Mouse (Mus musculus) 3T3-L1 (cell line): ENCODE measurements around the gene Fcamr.

Experiments
- DNase-seq: peaks from one replicate; pipeline ENCODE4 v3.0.0-alpha.2; 2015; ENCODE audit warnings: low read depth, low spot score

Gene Fcamr

DNA sequence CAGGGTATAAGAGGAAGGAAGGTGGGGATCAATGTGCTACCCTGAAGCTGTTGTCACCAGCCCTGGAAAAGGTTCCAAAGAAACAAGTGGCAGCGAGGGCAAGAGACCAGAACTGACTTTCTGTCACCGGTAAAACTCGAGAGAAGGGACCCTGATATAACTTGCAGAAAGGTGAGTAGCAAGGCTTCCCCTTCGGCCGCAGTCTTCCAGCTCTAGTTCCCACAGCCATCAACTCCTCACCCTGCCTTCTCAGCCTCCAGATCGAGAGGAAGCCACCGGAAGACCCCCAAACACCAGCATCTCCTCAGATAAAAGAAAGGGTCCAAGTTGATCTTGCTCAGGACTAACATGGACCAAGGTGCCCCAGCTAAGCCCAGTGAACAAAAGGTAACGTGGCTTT lies at the start of gene Fcamr:
Fcamr (plus strand) TSS at position 301 of the 400 bp plus-strand sequence.
- no peak for DNase-seq

GRCm38 (mm10) chr1:130759689-130760088 lies 41.0 kb upstream of the Fcamr start:
- DNase-seq, result no peak

GRCm38 (mm10) chr1:130761597-130761996 lies 39.1 kb upstream of the Fcamr start:
- DNase-seq, result no peak

- no peak for DNase-seq
Observed at GRCm38 (mm10) chr1:130762045-130762760, 38.5 kb upstream of the Fcamr start.

DNA sequence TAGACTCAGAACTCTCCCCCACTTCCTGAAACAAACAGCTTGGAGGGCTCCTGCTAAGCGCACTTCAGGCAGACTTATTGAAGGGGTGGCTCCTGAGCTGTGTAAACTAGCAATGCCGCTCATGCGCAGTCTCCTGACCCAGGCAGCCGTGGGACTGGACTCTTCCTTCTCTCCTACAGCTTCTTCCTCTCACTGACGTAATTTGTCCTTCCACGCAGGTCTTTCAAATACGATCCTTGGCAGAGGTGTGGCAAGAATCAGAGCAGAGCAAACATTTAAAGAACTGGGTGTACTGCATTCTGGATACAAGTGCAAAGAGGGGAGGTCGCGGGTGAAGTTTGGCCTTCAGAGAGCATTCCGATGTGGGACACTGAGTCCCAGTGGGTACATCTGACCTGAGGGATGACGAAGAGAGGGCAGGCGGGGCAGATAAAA lies 36.7 kb upstream of the Fcamr start:
- DNase-seq, result no peak

- peak; percentile 30 for DNase-seq
Observed at GRCm38 (mm10) chr1:130767066-130767465, 33.6 kb upstream of the Fcamr start.

DNA sequence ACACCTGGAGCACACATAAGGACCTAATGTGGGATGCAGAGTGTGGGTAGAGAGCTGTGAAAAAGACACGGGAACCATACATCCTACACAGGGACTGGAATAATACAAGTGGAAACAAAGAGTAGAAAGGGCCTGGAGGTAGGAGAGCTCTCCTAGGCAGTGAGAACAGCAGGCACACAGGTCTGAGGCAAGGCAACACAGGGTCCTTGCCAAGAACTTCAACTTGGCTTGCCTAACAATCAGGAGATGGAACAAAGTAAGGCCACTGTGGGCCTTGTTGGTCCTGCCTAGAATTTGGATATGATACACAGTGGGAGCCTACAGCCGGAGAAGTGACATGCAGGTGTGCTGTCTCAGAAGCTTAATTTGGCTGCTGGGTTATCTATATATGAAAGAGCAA lies 30.8 kb upstream of the Fcamr start:
- no peak for DNase-seq

DNA sequence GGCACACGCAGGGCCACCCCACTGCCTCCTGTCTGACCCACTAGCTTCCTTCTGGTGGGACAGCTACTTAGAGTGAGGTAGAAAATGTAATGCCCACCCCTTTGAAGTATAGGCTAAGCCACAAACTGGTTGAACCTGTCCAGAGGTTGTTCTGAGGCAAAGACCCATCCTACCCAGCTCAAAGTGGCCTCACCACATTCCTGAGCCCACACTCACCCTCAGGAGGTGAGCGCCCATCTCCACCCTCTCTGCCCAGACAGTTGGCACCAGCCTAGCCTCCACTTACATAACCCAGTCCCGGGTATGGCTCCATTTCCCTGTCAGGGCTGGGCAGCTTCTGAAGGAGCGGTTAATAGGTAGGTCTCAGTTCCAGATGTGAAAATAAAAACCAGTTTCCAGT lies 30.2 kb upstream of the Fcamr start:
- DNase-seq, result no peak

GRCm38 (mm10) chr1:130770981-130771494 lies 29.7 kb upstream of the Fcamr start:
- peak; percentile 9 for DNase-seq

GRCm38 (mm10) chr1:130775234-130775633 lies 25.5 kb upstream of the Fcamr start:
- no peak for DNase-seq

DNA sequence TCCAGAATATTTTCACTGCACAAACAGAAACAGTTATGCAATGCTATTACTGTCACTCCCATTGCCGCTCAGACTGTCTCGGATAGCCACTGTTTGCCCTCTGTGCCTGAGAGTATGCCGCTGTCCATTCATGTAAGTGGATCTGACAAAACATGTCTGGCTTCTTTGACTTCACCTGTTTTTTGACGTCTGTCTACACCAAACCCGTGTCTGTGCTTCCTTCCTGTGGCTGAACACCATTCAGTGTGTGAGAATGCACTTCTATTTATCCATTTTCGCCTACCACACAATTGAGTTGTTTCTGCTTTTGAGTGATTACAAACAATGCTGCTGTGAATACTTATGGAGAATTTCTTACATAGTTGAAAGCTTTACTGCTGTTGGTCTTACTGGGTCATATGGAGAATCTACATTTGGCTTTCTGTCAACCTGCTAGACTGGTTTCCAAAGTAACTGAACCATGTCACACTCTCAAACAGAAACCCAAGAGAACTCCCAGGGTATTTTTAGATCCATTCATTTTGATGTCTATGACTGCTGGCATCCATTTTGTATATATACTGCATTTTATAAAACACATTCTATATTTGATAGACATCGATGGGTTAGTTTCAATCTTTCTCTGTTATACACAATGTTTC lies 24.9 kb upstream of the Fcamr start:
- no peak for DNase-seq

- DNase-seq, result peak; percentile 27
Observed at GRCm38 (mm10) chr1:130776645-130777044, 24.1 kb upstream of the Fcamr start.

GRCm38 (mm10) chr1:130779867-130780266 lies 20.8 kb upstream of the Fcamr start:
- peak; percentile 25 for DNase-seq

DNA sequence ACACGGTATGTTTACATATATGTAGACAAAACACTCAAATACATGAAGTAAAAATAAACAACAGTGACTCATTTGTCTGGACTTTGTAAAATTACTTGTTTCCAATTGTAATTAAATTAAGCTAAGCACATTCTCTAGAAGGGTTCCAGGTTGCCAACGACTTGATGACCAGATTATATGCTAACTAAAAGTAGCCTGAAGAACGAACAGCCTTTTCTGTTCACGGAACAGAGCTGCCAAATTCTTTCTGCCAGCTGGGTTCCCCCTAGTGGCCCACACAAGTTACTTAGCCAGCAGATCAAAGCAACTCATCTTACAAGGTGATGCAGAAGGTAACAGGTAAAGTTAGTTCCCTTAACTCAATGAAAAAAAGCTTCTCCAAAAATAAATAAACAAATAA lies 16.6 kb upstream of the Fcamr start:
- peak; percentile 26 for DNase-seq

DNA sequence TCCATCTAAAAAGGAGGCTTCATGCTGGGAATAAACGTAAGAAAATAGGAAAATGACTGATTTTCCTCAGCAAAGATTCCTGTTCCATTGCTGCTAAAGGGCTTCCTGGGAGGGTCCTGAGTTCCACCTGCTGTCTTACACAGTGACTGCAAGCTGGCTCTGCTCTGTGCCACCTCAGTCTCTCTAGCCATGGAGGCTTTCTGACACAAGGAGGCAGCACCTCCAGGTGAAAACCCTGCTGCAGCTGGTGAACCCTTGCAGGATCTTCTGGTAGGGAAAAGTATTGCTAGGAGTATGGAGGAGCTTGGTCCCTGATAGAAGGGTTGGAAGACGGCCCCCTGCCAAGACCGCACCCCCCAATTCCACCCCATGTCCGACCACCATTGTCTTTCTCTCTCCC lies 13.7 kb upstream of the Fcamr start:
- DNase-seq, result no peak

- DNase-seq, result peak; percentile 10
Observed at GRCm38 (mm10) chr1:130789512-130790451, 10.9 kb upstream of the Fcamr start.

- DNase-seq, result no peak
Observed at GRCm38 (mm10) chr1:130795331-130795730, 5.4 kb upstream of the Fcamr start.

GRCm38 (mm10) chr1:130796967-130797684 lies 3.6 kb upstream of the Fcamr start:
- DNase-seq, result peak; percentile 68

- no peak for DNase-seq
Observed at GRCm38 (mm10) chr1:130798037-130798436, 2.7 kb upstream of the Fcamr start.

DNA sequence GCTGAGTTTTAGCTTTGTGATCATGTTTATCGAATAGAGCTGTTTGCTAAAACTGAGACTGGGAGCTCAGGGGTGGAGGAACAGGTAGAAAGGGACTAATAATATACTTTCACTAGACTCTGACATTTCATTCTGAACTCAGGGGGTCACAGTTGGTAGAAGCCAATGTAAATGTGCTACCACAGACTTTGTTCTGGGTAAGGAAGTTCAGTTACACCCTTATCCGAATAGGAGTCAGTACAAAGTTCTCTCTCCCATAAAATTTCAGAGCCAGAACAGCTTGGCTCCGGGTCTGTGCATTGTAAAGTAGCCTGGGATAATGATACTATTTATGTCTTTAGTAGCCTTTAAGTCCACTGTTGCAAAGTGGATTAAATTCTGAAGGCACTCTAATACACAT lies 2.2 kb upstream of the Fcamr start:
- DNase-seq, result no peak

- no peak for DNase-seq
Observed at GRCm38 (mm10) chr1:130799399-130799798, 1.3 kb upstream of the Fcamr start.
